Mouse (Mus musculus): ENCODE data around the gene Vwa1.
"Not testable (repeated sequence)": the region's sequence is repeated elsewhere in the genome, so short reads cannot be mapped to it uniquely, and the experiment has no call there.

The Vwa1 gene

GRCm38 (mm10) chr4:155745136-155745535, 29.4 kb downstream of the Vwa1 start:
- no peak for DNase-seq (ENCODE audit: low spot score in 2 of 2)

- no peak for DNase-seq (ENCODE audit: low spot score in 2 of 2)
Measured at GRCm38 (mm10) chr4:155744474-155744873, 30.0 kb downstream of the Vwa1 start.

DNA sequence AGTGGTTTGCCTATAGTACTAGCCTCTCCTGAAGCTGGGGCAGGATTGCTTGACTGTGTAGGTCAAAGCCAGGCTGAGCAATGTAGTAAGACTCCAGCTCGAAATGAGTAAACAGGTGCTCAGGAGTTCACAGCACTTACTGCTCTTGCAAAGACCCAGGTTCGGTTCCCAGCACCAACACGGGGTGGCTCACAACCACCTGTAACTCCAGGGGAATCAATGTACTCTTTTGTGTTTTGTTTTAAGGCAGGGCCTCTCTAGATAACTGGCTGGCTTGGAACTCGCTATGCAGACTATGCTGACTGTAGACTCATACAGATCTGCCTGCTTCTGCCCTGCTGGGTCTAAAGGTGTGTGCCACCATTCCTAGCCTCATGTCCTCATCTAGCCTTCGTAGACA, 31.8 kb downstream of the Vwa1 start:
- no peak for DNase-seq (ENCODE audit: low spot score in 2 of 2)

GRCm38 (mm10) chr4:155740681-155741080, 33.8 kb downstream of the Vwa1 start:
- DNase-seq (ENCODE audit: low spot score in 2 of 2), result not testable (repeated sequence)

GRCm38 (mm10) chr4:155739741-155740636, 34.5 kb downstream of the Vwa1 start:
- no peak for DNase-seq (ENCODE audit: low spot score in 2 of 2)

- no peak for DNase-seq (ENCODE audit: low spot score in 2 of 2)
Measured at GRCm38 (mm10) chr4:155739152-155739551, 35.3 kb downstream of the Vwa1 start.

- DNase-seq (ENCODE audit: low spot score in 2 of 2), result no peak
Measured at GRCm38 (mm10) chr4:155738262-155738661, 36.2 kb downstream of the Vwa1 start.

- DNase-seq (ENCODE audit: low spot score in 2 of 2), result no peak
Measured at GRCm38 (mm10) chr4:155736421-155736820, 38.1 kb downstream of the Vwa1 start.

DNA sequence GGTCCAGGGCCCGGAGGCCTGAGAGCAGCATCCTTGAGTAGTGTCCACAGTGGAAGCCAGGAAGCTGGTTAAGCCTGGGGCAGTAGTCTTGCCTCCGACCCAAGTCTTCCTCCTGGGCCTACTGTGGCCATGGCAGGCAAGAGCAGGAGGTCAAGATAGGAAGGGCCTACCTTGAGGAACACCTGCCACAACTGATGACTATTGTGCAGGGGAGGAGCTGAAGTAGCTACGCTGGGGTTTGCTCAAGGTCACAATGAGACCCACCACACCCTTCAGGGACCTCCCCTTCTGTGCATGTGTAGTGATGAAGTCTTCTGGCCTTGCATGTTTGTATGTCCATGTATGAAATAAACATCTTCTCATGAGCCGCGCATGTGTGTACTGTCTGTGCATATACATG, 38.7 kb downstream of the Vwa1 start:
- DNase-seq (ENCODE audit: low spot score in 2 of 2), result no peak

DNA sequence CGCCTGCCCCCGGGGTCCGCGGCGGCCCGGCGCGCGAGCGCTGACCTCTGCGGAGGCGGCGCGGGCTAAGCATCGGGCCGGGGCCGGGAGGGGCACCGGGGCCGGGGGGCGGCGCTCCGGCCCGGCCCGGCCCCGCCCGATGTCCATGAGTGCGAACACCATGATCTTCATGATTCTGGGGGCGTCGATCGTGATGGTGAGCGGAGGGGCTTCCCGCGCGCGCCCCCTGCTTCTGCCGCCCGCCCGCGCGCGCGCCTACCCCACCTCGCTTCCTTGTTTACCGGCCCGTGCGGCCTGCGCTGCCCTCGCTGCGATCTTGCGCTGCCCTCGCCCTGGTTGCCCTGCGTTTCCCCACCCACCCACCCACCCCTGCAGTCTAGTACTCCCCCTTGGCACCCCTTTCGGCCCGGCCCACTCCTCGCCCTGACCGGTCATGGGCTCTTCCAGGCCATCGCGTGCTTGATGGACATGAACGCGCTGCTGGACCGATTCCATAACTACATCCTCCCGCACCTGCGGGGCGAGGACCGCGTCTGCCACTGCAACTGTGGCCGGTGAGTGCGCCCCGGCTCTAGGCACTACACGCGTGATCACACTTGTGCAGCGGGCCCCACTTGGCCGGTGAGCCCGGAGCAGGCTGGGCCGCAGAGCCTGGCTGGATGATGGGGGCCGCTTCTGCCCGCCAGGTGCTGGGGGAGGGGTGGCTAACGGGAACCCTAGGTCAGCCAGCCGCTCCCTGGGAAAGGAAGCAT, 39.4 kb downstream of the Vwa1 start:
- DNase-seq (ENCODE audit: low spot score in 2 of 2), result peak; percentile 18 to 38

GRCm38 (mm10) chr4:155734350-155734941, 40.1 kb downstream of the Vwa1 start, which contains the start of gene Tmem240:
TSS of gene Tmem240 (plus strand) at chr4:155734800.
- DNase-seq (ENCODE audit: low spot score in 2 of 2), result peak; percentile 74 to 75

- no peak for DNase-seq (ENCODE audit: low spot score in 2 of 2)
Measured at GRCm38 (mm10) chr4:155733267-155733666, 41.2 kb downstream of the Vwa1 start.

GRCm38 (mm10) chr4:155727993-155728392, 46.5 kb downstream of the Vwa1 start:
- no peak for DNase-seq (ENCODE audit: low spot score in 2 of 2)

DNA sequence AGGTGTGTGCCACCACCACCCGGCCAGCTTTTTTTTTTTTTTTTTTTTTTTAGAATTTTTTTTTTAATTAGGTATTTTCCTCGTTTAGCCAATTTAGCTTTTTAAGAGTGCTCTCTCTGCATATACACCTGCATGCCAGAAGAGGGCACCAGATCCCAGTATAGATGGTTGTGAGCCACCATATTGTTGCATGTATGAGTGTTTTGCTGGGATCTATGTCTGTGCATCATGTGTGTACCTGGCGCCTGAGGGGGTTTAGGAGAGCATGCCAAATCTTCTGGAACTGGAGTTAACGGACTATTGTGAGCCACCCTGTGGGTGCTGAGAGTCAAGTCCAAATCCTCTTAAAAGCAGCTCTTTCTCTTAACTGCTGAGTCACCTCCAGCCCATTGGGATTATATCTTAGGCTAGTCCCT, 52.8 kb downstream of the Vwa1 start:
- peak in 1 of 2 experiments; percentile 29 for DNase-seq (ENCODE audit: low spot score in 2 of 2)

All from spleen, postnatal 36 days (tissue).